25 mouse cellular contexts compared by ENCODE assay signal in genomic region chr5:90980297-90980696, GRCm38 (mm10). TPM values are rescaled to one million over a fixed set of nuclear protein-coding genes. Genes with fewer than 3 reads are reported as not detected.
"Had no signal": no experiment of that assay in that cellular context is flagged by ENCODE, and none has a peak within 500 bp of the region (broad histone marks: within the 10 kb centered on the region; RNA-seq: fewer than 3 reads in every experiment).

No protein-coding gene starts in this region.

- H3K27me3 ChIP-seq: intestine, embryonic 15.5 days; kidney, embryonic 15.5 days; limb, embryonic 13.5 days; liver, embryonic 12.5 days; liver, embryonic 15.5 days; lung, embryonic 15.5 days had no signal

- H3K27ac ChIP-seq: intestine, embryonic 15.5 days; kidney, embryonic 15.5 days; limb, embryonic 10.5 days; limb, embryonic 13.5 days; liver, embryonic 12.5 days; liver, embryonic 15.5 days; lung, embryonic 15.5 days; stomach, postnatal 0 days had no signal

- H3K36me3 ChIP-seq: intestine, embryonic 15.5 days; kidney, embryonic 15.5 days; liver, embryonic 12.5 days; liver, embryonic 15.5 days; lung, embryonic 15.5 days had no signal

- DNase-seq: kidney, adult 11 months; kidney, adult 8-10 months; kidney, postnatal 10 days; kidney, postnatal 36 days; liver; lung, adult 18-20 months; lung, postnatal 14 days; lung, postnatal 4 days; midbrain, embryonic 14.5 days; thymus, adult 2 months; thymus, postnatal 14 days; thymus, postnatal 4 days had no signal

- H3K9ac ChIP-seq: intestine, embryonic 15.5 days; kidney, embryonic 15.5 days; limb, embryonic 13.5 days; liver, embryonic 12.5 days; liver, embryonic 15.5 days; lung, embryonic 15.5 days had no signal

- H3K4me3 ChIP-seq: intestine, embryonic 15.5 days; kidney, embryonic 15.5 days; limb, embryonic 10.5 days; limb, embryonic 13.5 days; liver, embryonic 12.5 days; liver, embryonic 15.5 days; lung, embryonic 15.5 days had no signal

- H3K4me1 ChIP-seq: intestine, embryonic 15.5 days; kidney, embryonic 15.5 days; limb, embryonic 10.5 days; limb, embryonic 13.5 days; liver, embryonic 12.5 days; liver, embryonic 15.5 days; lung, embryonic 15.5 days had no signal

RNA-seq across cellular contexts. Expression of gene Epgn, which starts 47.0 kb away (rescaled TPM):
- total RNA-seq: layer of hippocampus, adult 8-10 months; left cerebral cortex, adult 8-10 months; megakaryocyte-erythroid progenitor cell, adult 5-6 weeks had no signal
- polyA plus RNA-seq: intestine, embryonic 15.5 days; kidney, embryonic 15.5 days; liver, embryonic 12.5 days; midbrain, postnatal 0 days; stomach, embryonic 14.5 days had no signal
